Mouse (Mus musculus): ENCODE data around the gene Doc2a.

Gene Doc2a

DNA sequence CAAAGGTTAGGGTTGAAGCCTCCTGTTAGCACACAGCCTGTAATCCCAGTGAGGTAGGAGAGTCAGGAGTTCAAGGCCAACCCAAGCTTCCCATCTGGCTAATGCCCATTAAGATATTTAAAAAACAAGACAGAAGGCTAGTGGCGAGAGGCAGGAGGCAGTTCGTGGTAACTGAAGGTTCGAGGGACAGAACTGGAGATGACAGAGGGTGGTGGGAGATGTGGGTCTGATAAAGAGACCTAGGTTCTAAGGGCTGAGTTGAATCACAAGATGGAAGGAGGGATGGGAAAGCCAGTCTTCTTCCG lies at the start of gene Doc2a:
Doc2a (plus strand) TSS at position 301 of the 305 bp plus-strand sequence.
- ATAC-seq (ENCODE audit: insufficient number of reproducible peaks, low FRiP score, low TSS enrichment): no peak

DNA sequence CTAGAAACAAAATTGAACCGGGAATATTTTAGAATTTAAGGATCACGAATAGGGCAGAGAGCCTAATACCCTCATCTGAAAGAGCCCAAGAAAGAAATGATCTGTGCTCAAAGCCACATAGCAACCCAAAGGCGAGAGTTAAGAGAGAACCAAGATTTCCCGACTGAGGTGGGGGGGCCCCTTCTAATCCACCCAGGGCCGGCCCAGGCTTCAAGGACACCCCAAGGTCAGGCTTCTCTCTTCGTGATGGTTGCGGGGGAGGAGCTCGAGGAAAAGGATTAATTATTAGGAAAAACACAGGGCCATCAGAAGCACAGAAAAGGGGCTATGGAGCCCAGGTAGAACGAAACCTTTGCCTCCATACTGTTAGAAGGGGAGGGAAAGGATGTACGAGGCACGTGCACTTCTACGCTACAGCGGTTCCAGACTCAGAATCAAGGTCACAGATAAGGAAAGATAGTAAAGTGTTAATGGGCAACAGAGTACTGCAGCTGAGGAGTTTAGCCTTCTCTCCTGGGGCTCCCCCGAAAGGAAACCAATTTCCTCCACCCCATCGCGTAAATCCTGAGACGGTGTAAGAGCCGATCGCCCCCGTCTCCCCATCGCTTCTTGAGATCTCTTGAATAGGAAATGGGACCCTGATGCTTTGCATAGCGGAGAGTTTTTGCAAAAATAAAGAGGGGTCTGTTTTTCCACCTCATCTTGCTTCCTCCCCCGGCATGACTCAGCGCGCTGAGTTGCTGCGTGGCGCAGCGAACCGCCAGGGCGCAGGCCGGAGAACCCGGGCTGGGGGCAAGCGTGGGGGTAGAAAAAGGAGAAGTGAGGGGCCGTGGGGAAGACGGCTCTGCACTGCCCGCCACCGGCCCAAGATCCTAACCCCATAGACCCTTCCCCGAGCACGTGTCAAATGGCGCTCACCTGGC lies 48.8 kb upstream of the Doc2a start:
- no peak for ATAC-seq (ENCODE audit: insufficient number of reproducible peaks, low FRiP score, low TSS enrichment)

DNA sequence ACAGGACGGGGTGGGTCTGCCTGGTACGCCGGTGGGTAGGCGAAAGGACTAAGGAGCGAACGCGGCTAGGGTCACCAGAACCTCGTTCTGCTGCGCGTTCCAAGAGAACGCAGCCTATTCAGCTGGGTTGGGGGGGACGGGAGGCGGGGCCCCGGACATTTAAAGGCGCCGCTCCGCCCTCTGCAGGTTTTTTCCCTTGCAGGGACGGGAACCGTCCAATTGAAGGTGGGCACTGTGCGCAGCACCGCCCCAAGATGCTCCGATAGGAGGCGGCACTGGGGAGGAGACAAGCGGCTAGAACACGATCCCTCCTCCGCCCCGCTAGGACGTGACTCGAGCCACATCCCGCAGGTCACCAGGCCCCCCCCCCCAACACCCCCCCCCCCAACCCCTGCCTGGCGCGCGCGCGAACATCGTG lies 48.2 kb upstream of the Doc2a start:
- ATAC-seq (ENCODE audit: insufficient number of reproducible peaks, low FRiP score, low TSS enrichment): peak; percentile 79

DNA sequence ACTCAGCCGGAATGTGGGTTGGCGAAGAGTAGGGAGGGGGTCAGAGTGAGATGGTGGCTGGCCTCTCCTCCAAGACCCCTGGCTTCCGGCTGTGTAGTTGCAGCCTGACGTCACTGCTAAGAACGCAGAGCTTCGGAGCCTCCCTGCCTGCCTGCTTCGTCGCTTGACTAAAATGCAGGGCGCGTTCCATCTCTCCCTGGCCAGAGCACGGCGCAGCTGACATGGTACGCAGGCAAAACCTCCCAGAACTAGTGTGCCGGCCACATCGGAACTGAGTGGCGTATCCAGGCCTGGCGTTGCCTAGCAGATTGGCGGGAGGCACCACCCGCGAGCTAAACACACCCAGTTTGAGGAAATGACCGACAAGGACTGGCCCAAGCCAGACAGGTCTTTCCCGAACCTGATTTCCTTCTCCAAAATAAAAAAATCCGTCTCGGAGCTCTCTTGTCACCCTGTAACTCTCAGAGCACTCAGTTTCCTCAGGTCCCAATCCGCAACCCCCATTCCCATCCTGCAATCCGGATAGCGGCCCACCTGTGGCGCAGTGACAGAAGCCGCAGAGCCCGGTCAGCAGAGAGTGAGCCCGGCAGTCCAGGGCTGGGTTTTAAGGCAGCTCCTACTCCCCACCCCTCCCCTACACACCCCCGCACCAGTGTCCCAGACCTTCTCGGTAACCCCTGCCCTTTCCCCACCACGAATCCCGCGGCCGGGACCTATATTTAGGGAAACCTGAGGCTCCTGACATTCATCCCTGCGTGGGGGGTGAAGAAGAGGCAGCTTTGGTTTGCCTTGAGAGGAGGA lies 47.5 kb upstream of the Doc2a start:
- ATAC-seq (ENCODE audit: insufficient number of reproducible peaks, low FRiP score, low TSS enrichment): peak; percentile 45

DNA sequence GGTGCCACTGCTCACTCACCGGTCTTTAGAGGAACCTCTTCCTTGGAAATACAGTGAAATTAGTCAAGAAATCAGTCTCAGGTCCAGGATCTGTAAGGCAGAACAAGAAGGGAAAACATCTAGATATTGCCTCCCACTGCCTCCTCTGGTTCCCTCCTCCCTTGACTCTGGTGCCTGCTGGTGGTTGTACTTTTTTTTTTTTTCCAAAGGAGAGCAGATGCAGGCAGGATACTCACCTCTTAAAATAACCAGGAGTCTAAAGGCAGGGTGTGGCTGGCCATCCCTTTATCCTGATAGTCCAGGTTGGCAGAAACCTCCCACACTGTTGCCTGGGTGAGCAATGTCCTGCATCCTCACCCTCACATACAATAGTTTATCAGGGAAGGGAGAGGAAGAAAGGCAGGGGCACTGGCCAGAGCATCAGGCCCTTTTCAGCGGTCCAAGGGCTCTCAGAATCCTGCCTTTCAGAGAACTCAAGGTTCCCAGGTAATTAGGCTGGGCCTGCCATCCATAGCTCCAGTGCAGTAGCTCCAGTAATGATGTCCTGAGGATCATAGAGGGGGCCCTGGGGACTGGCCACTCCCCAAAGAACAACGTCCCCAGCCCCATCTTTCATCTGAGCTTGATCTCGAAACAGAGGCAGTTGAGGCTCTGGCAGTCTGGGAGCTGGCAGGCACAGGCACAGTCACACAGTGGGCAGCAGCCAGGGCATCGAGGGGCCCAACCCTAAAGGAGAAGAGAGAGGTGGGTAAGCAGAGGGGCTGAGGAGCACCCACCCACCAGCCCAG lies 46.8 kb upstream of the Doc2a start:
- no peak for ATAC-seq (ENCODE audit: insufficient number of reproducible peaks, low FRiP score, low TSS enrichment)

DNA sequence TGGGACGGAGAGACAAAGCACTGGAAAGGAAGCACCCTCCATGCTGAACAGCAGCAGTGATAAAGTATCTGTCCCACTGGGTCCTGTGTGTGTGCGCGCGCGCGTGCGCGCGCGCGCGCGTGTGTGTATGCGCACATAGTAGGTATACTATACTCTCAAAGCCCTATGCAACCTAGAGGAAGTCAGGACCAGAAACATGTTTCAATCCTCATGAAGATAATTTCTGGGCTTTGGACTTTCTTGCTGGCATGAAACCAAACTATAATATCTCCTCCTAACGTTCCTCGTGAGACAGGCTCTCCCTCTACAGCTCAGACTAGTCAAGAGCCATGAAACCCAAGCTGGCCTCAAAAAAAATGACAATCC lies 46.2 kb upstream of the Doc2a start:
- ATAC-seq (ENCODE audit: insufficient number of reproducible peaks, low FRiP score, low TSS enrichment): no peak

DNA sequence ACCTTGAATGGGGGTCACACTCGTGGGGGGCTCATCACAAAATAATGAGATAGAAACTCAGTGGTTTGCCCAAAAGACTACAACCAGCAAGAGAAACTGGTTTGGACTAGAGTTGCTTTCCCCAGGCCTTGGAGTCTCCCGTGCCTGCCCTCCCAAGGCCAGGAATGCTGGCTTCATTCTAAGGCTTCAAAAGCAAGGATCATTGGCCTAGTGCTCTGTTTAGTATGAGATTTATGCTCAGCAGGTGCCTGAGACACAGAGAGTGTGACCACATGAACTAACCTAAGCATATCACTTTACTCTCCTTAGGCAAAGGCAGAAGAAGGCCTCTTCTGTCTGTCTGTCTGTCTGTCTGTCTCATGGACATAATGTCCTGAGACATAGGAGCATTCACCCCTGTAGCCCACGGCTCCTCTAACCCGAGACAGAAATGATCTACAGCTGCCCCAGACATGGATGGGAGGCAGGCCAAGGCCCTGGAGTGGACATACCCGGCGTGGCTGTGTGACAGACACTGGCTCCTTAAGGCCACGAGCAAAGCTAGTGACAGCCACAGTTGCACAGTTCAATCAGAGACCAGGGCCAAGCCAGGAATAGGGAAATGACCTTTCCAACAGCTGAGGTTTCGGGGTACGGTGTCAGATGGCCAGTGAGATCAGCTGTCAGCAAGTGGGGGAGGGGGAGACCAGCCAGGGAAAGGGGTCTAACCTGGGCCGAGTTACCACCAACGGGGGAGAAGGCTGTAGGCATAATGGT lies 44.9 kb upstream of the Doc2a start:
- ATAC-seq (ENCODE audit: insufficient number of reproducible peaks, low FRiP score, low TSS enrichment): no peak

DNA sequence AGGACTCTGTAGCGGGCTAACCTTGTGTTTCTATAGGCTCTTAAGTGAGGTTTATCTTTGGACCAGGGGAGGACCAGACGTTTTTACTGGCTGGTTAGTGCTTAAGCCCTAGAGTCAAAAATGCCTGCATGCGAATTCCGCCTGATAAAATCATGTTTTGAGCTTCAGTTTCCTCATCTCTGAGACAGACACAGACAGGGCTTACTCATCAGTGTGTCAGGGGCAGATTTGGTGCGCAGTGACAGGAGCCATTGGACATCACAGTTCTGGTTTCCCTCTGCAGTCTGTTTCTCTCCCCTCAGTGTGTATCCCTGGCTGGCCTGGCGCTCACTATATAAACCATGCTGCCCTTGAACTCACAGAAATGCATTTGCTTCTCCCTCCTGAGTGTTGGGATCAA lies 44.0 kb upstream of the Doc2a start:
- no peak for ATAC-seq (ENCODE audit: insufficient number of reproducible peaks, low FRiP score, low TSS enrichment)

DNA sequence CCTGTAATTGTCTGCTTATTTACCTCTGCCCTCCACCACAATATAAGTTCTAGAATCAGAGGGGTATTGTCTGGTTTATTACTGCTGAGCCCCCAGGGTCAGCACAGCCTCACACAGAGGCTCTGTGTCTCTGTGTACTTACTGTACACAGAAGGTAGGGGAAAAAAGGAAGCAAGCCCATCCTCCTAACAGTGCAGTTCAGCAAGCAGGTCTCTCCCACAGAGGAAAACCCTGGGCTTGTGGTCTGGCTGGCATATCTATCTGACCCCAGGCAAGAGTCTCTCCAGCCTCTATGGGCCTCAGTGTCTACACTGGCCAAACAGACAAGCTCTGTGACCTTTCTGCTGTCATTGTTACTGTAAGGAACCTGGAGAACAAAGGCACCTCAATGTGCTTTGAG lies 43.5 kb upstream of the Doc2a start:
- ATAC-seq (ENCODE audit: insufficient number of reproducible peaks, low FRiP score, low TSS enrichment): no peak

DNA sequence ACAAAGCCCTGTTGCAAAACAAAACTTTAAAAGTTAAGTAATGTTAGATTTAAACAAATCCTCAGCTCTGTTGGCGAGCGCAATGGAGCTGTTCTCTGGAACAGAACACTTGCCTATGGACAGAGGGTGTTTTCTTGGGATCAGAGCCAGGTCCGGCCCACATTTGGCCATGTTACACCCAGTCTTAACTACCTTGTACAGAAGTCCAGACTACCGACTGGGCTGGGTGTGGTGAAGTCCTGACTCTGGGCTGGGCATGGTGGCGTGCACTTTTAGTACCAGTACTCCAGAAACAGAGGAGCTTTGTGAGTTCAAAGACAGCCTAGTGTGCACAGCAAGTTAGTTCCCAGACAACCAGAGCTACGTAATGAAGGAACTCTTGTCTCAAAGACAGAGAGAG lies 40.3 kb upstream of the Doc2a start:
- ATAC-seq (ENCODE audit: insufficient number of reproducible peaks, low FRiP score, low TSS enrichment): no peak

DNA sequence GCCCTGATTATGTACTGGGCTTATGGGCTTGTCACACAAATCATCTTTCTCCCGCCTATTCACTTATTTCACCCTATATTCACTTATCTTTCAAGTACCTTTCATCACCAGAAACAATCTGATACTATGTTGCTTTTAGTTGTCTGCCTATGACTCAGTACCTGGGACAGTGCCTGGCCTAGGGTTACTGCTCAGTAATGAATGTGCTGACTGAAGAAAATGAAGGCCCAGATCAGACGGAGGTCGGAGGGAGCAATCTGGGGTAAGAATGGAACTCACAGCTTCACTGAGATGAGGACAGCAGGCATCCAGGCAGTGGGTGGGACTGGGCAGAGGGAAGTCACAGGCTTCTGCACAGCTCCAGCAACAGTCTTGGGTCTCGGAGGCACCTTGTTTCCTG lies 39.8 kb upstream of the Doc2a start:
- ATAC-seq (ENCODE audit: insufficient number of reproducible peaks, low FRiP score, low TSS enrichment): no peak

DNA sequence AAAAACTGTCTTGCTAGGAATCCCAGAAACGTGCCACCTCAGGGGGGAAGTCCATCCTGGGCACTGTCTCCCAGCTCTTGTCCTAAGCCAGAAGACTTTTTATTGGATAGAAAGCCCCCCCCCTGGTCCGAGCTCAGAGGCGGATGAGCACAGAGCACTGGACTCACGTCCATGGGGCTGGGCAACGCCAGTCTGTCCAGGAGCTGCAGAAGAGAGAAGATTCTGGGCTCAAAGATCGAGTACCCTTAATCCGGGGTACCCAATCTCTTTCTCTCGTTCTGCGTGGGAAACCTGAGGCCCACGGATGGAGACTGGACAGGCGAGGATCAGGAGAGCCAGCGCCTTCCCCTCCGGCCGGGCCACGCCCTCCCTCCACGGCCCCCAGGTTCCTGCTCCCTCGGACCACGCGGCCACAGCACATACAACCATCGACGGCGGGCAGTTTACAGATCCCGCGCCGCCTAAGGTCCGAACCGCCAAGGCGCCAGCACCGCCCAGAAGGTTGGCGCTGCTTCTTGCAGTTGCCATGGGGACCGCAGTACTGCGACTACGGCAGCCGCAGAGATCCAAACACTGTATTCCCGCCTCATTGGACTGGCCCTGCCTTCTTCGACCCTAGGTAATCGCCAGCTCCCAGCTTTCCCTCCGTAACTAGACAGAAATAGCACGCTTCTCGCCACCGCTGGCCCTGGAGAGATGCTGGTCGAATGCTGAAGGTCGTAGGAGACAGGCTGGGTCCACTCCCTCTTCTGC lies 38.3 kb upstream of the Doc2a start:
- ATAC-seq (ENCODE audit: insufficient number of reproducible peaks, low FRiP score, low TSS enrichment): peak; percentile 88

DNA sequence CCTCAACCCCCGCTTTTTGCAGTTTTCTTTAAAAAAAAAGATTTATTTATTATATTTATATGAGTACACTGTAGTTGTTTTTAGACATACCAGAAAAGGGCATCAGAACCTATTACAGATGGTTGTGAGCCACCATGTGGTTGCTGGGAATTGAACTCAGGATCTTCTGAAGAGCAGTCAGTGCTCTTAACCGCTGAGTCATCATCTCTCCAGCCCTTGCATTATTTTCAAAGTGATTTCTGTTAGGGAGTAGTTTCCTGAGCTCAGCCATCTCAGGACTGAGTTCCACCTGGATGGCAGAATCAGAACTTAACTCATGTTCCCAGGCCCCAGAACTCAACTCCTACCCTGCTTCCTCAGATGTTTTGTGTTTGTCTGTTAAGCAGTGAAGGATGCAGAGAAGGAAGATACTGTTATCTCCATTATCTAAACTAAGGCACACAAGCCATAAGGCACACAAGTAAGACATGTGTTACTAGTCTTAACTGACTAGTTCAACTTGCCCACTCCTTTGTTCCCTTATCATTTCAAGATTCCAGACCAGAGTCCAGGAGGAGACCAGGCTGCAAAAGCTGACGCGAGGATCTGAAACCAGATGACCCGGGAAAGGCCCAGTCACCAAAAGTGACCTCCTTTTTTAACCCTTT lies 37.4 kb upstream of the Doc2a start:
- ATAC-seq (ENCODE audit: insufficient number of reproducible peaks, low FRiP score, low TSS enrichment): no peak

DNA sequence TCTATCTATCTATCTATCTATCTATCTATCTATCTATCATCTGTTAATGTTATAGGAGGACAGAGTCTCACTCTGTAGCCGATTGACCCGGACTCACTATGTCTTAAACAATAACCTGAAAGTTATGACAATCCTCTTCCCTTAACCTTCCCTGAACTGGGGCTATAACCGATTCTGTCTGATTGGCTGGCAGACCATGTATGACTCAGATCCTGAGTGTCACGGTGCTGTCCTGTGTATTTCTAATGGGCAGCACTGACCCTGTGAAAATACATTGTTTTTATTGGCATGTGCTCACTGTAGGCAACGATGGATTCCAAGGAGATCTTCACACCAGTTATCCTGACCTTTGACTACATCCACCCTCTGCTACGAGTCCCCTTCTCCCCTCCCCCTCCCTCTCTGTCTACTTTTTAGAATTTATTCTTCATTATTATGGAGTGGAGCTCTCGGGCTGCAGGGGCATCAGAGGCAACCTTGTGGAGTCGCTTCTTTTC lies 31.4 kb upstream of the Doc2a start:
- no peak for ATAC-seq (ENCODE audit: insufficient number of reproducible peaks, low FRiP score, low TSS enrichment)

DNA sequence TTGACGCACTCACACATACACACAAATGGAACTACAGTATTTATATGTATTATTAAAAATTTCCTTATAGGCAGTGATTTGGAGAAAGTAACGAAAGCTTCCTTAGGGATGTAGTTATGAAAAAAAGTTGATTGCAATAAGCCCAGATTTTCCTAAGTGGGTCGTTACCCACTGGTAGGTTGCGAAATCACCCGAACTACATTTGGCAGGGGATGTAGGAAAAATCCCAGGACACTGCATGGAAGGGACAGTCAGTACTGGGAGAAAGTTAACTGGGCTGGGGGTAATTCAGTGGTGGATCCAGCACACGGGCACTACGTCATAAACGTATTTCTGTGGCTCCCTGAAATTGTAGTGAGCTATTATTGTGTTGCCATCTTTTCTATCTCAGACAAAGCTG lies 30.7 kb upstream of the Doc2a start:
- ATAC-seq (ENCODE audit: insufficient number of reproducible peaks, low FRiP score, low TSS enrichment): no peak

DNA sequence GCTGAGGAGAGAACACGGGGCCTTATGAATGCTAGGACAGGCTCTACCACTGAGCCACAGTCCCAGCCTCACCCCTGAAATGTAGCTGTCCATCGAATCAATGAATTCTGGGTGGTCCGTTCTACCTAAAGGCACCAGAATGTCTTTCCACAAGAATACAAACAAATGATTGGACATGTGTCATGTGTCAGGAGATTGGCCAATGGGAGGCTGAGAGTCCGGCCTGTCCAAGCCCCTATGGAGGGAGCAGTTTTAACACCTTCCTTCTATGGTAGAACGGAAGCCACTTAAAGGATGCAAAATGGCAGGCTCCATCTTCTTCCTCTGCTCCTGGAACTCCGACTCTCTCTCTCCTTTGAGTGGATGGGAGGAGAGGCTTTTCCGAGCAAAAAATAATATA lies 29.6 kb upstream of the Doc2a start:
- ATAC-seq (ENCODE audit: insufficient number of reproducible peaks, low FRiP score, low TSS enrichment): no peak

DNA sequence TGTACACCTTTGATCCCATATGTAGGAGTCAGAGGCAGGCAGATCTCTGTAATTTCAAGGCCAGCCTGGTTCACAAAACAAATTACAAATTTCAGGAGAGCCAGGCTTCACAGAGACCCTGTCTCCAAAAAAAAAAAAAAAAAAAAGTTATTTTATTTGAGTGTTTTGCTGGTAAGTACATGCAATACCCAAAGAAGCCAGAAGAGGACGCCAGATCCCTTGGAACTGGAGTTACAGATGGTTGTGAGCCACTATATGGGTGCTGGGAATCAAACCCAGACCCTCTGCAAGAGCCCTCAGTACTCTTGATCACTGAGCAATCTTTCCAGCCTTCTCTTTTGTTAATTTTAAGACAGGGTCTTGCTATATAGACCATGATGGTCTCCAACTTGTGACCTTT lies 28.4 kb upstream of the Doc2a start:
- no peak for ATAC-seq (ENCODE audit: insufficient number of reproducible peaks, low FRiP score, low TSS enrichment)

DNA sequence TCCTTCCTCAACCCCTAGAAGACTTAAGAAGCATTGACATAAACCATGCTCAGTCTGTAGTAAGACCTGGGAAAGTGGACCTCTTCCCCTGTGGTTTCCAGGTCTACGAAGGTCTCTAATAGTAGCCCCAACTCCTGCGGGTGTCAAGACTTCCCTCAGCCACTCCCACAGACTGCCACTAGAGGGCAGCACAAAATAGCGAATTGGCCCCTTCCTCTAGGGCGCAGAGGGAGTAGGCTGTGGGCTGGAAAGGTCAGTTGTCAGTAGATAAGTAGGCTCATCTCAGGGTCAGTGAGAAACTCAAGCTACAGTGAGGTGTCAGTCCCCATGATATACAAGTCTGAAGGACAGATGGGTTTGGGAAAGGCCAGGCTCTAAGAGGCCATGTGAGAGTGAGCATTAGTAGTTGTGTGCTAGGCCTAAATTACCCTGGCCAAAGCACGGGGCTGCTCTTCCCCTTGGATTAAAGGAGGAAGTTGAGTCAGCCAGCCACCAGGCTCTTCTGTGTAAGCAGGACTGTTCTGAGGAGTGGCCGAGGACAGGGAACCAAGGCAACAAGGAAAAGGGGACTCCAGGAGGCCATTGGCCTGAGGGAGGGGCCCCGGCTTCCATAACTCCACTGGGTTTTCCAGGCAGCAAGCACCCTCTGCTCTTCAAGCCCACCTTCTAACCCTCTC lies 25.2 kb upstream of the Doc2a start:
- ATAC-seq (ENCODE audit: insufficient number of reproducible peaks, low FRiP score, low TSS enrichment): peak; percentile 62; the same call in 1 of the 2 replicates
